Mouse (Mus musculus): Measurements from ENCODE around the gene Rrp12.
"Not testable (repeated sequence)": the region's sequence is repeated elsewhere in the genome, so short reads cannot be mapped to it uniquely, and the experiment has no call there.

Rrp12 gene

GRCm38 (mm10) chr19:41895460-41896318 is at the start of gene Rrp12:
Gene Rrp12 (minus strand): TSS chr19:41896173.
- DNase-seq (ENCODE audit: low spot score in 2 of 2) = peak; percentile 73 to 82

- DNase-seq (ENCODE audit: low spot score in 2 of 2) = no peak
These were observed 47.9 kb upstream of the Rrp12 start for GRCm38 (mm10) chr19:41943841-41944240.

DNA sequence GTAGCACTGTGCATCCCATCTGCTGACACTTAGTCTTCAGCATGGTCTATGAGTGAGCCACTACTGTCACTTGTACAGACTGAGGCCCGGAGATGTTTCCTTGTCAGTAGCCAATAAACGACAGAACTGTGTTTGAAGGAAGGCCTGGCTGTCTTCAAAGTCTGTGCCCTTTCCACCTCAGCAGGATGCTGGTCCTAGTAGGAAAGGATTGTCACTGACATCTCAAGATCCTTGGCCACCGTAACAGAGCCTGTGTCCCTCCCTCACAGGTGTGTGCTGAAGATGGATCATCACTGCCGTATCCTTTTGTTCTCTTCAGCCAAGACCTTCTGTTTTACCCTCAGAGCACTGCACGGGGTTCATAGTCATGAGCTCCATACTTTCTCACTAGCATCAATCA is 42.6 kb upstream of the Rrp12 start:
- no peak for DNase-seq (ENCODE audit: low spot score in 2 of 2)

DNA sequence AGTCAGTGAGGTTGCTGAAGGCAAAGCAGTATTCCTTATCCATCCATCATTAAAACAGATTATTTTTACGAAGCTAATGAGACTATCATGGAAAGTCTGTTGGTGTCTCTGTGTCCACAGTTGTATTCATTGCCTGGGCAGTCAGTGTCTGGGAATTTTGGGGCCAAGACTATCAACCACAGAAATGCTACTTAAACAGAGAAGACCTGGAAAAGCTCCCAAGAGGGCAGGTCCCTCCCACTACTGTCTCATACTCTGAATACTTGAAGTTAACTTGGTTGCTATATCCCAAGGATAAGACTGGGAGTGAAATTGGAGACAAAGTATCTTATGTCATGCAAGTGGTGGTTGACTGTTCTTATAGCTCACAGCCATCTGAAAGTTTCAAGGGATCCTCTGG is 39.9 kb upstream of the Rrp12 start:
- DNase-seq (ENCODE audit: low spot score in 2 of 2) = no peak

DNA sequence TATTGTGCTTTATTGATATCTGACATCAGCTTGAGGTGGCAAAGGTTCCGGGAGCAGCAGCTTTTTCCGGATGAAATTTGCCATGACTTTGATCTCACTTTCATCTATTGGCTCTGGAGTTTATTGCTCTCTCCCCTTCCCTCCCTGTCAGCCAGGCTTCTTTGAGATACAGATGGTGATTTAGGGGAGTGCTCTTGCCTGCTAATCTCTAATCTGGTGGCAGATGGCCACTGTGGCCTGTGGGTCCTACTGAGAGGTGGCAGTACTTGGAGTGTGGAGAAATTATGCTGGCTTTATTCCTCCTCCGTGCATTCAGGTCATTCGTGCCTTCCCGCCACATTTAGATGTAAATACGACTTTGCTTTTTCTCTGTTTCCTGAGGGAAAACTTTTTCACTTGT is 38.2 kb upstream of the Rrp12 start:
- no peak for DNase-seq (ENCODE audit: low spot score in 2 of 2)

- peak; percentile 95 to 96 for DNase-seq (ENCODE audit: low spot score in 2 of 2)
These were observed 37.5 kb upstream of the Rrp12 start, which contains the start of the genes Exosc1 and Zdhhc16 for GRCm38 (mm10) chr19:41933179-41934086. Gene Exosc1 (minus strand): TSS chr19:41933423. Gene Zdhhc16 (plus strand): TSS chr19:41933480.

- no peak for DNase-seq (ENCODE audit: low spot score in 2 of 2)
These were observed 36.7 kb upstream of the Rrp12 start for GRCm38 (mm10) chr19:41932686-41933085.

DNA sequence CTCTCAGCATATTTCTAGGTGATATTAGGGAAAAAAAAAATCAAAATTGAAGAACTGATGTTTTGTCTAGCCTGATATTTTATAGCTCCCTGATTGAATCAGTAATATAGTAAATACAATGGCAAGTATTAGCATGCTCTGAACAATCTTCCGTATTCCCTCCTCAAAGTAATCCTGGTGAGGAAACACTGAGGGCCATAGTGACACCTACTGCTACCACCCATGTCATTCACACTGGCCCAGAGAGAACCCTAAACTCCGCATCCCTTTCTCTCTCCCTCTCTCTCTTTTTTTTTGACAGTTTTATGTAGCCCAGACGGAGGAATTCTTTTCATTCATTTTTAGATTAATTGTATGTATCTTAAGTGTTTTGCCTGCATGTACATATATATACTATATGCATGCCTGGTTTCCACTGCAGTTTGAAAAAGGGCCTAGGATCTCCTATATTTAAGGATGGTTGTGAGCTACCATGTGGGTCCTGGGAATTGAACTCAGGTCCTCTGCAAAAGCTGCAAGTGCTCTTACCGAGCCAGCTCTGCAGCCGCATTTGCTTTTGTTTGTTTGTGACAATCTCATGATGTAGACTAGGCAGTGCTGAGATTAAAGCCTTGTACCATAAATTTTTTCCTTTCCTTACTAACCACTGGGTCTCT is 24.6 kb upstream of the Rrp12 start:
- DNase-seq (ENCODE audit: low spot score in 2 of 2) = no peak

- no peak for DNase-seq (ENCODE audit: low spot score in 2 of 2)
These were observed 23.5 kb upstream of the Rrp12 start for GRCm38 (mm10) chr19:41919471-41919870.

DNA sequence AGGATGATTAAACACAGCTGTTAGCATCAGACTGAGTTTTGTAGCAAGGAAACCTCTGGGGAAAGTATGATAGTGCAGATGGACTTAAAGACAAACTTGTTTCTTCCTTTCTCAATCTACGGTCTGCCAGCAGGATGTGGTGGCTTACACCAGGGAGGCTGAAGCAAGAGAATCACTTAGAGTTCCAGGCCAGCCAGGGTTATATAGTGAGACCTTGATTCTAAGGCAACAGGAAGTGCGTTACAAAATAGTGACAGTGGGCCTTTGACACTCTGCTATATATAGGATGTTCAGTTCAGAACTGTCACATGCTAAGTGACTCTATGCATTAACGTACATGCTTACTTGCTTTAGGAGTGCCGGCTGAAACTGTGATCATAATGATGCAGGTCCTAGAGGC is 20.9 kb upstream of the Rrp12 start:
- no peak for DNase-seq (ENCODE audit: low spot score in 2 of 2)

GRCm38 (mm10) chr19:41915294-41915693 is 19.3 kb upstream of the Rrp12 start:
- no peak for DNase-seq (ENCODE audit: low spot score in 2 of 2)

DNA sequence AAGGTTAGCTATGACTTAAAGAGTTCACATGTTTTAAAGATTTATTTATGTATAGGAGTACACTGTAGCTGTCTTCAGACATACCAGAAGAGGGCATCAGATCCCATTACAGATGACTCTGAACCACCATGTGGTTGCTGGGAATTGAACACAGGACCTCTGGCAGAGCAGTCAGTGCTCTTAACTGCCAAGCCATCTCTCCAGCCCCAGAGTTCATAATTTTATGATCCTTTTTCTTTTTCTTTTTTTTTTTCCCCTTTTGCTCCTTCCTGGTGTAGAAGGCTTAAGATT is 18.6 kb upstream of the Rrp12 start:
- DNase-seq (ENCODE audit: low spot score in 2 of 2) = not testable (repeated sequence)

DNA sequence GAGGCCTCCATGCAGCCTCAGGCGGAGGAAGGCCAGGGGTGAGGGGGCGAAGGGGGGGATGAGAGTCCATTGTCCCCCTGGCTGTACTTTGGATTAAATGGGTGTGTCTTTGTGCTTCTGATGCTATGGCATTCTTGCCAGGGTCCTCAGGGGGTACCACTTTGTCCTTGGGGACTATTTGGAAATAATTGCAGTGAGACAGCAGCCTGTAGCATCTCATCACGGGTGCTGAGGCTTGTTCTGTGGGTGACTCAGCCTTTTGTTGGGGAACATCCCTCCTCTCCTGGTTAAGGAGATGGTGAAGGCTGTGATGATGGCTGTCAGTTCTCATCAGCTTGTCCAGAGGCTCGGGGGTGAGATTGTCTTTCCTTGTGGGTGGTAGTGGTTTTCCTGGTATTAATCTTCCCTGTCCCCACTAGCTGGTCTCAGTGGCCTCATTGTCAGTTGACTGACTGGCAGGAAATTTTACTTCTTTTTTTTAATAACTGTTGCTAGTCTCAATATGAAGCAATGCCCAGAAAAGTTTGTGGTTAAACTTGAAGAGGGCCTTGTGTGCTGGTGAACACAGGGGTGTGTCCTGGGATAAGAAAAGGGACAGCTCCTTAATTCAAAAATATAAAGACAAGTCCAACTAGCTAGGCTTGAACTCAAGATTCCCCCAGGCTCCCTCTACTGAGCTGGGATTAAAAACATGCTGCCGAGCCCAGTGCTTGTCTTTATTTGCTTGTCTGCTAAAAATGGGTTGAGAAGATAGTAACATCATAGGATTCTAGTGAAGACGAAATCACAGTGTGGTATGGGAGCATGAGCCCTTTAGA is 18.0 kb upstream of the Rrp12 start:
- no peak for DNase-seq (ENCODE audit: low spot score in 2 of 2)

DNA sequence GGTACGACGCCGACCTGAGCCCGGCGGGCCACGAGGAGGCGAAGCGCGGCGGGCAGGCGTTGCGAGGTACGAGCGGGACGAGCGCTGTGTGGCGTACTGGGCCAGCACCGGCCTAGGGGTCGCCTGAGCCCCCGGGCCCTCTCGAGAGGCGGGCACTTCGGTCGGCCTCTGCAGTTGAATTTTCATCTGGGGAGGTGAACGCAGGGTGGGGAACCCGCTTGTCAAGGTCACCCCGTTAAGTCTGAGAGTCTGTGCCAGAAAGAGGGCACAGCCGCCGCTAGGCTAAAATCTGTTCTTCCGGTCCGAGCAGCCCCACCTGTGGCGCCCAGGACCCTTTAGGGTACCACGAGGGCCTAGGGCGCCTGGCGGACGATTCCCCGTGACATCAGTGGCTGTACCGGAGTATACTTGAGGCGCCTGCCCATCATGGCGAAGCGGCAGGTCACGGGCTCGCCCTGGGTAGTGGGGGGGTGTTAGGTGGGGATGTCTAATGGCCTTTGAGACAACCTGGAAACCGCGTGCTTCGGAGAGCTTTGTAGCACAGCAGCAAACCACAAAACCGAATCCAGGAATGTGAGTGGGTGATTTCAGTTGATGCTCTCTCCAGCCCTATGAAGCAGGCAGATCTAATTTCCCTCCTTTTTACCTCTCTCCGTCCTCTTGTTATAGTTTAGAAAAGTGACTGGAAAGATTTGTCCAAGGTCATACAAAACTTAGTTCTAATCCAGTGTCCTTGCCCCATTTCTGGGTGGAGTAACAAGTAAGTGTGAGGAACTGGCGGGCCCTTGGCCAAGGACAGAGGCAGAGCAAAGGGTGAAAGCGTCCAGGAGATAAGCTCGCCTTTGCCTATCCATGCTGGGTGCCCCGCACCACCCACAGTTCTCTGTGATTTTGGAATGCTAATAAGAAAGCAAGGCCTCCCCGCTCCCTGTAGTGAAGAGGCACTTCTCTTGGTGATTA is 16.4 kb upstream of the Rrp12 start:
- peak; percentile 33 to 55 for DNase-seq (ENCODE audit: low spot score in 2 of 2)

DNA sequence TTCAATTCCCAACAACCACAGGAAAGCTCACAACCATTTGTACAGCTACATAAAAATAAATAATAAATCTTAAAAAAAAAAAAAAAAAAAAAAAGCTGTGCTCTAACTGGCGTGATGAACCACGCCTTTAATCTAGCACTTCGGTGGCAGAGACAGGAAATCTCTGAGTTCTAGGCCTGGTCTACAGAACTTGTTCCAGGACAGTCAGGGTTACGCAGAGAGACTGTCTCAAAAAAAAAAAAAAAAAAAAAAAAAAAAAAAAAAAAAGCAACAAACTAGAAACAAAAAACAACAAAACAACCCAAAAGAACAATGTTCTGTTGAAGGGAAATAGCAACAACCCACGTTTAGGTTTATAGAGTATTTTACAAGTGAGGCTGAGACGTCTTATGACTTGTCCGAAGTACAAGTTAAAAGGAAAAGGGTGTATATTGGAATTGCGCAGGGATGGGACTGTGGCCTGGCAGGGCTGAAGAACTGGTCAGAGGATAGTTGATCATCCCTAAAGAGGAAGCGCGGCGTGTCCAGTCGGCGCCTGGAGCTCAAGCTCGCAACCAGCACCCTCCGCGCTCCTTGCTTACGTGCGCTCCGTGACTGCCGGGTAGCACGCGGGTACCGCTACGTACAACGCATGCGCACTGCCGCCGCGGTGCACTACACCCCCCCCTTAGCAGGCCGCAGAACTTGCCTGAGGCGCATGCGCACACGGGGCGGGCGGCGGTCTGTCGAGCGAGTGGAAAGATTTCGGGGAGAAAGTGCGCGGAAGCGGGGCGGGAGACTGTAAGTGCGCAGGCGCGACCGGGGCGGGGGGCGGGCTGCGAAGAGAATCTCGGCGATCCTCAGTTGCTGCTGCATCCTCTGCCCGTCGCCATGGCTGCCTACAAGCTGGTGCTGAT is 15.5 kb upstream of the Rrp12 start, which contains the start of gene Pgam1:
Gene Pgam1, plus strand, starts transcription at position 746 of the 896 bp plus-strand sequence.
- DNase-seq (ENCODE audit: low spot score in 2 of 2) = peak; percentile 96 to 98

DNA sequence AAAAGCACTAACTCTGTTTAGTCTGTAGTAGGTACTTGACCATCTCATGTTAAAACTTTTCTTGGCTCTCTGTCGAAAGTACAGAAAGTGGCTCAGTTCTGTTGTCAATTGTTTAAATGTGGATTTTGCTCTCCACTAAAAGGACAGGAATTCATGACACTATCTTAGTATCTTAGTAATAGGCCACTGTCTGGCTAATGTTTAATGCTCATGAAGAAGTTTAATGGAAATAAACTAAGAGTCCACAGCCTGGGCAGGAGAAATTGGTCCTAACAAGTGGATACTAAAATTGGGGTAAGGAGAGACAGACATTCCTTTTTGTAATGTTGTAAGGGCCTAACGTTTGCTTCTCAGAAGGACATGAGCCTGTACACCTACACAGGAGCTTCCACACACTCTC is 14.4 kb upstream of the Rrp12 start:
- DNase-seq (ENCODE audit: low spot score in 2 of 2) = no peak

GRCm38 (mm10) chr19:41908736-41909135 is 12.8 kb upstream of the Rrp12 start:
- DNase-seq (ENCODE audit: low spot score in 2 of 2) = no peak

- no peak for DNase-seq (ENCODE audit: low spot score in 2 of 2)
These were observed 11.2 kb upstream of the Rrp12 start for GRCm38 (mm10) chr19:41907079-41907760.

All from thymus, postnatal 10 days (tissue).